Mouse (Mus musculus): ENCODE measurements around the gene Opa1. TPM values are rescaled to one million over a fixed set of nuclear protein-coding genes. Genes with fewer than 3 reads are reported as not detected.
A peak's percentile ranks its signal among the peaks of the same experiment; 100 is the strongest.

The Opa1 gene
- total RNA-seq, 1 experiment, result 55.3 TPM

DNA sequence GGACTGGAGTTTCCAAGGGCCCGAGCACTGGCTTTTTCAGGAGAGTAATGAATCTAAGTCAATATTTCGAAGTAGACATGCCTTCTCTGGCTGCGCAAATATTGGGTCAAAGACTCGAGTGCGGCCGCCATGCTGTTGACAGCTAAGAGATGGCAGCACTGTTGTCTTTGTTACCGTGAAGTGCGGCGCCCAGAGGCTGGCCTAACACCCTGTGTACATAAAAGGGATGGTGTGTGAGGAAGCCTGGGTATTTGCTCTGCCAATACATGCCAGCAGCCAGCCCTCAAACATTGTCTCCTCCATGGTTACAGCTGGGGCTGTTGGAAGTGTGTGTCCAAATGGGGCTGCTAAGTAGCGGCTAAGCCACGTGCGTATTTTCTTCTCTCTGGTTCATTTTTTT is 89.3 kb downstream of the Opa1 start:
- H3K4me1 ChIP-seq (ENCODE audit: control insufficient read depth in 2 of 2, insufficient read depth in 2 of 2, low read length in 2 of 2, poor library complexity in 1 of 2), result peaks cover 4 to 28% of the 10 kb centered on the region in 2 experiments
- no peaks in the 10 kb centered on the region for H3K36me3 ChIP-seq (ENCODE audit: control insufficient read depth, insufficient read depth, low read length, poor library complexity, severe bottlenecking)
- H3K27ac ChIP-seq (ENCODE audit: insufficient read depth, low read depth, low read length, poor library complexity, severe bottlenecking), result no peak overlapping the region
- DNase-seq (ENCODE audit: low read depth, low spot score), result no peak
- H3K9me3 ChIP-seq (ENCODE audit: control insufficient read depth, insufficient read depth, low read depth, low read length), result no peaks in the 10 kb centered on the region
- H3K4me3 ChIP-seq (ENCODE audit: insufficient read depth in 1 of 2, low read depth in 1 of 2, low read length in 2 of 2, poor library complexity in 1 of 2, severe bottlenecking in 1 of 2), result no peak overlapping the region
- no peak overlapping the region for H3K9ac ChIP-seq (ENCODE audit: insufficient read depth, low read depth, low read length, poor library complexity, severe bottlenecking)
- in situ Hi-C loops (cut with MboI; ENCODE audit: low sequenced_read_pairs in 2 of 2, unreplicated experiment in 2 of 2), result no loop called here
- TF ChIP-seq MAFK (IDR thresholded peaks at IDR 0.05; ENCODE audit: insufficient read depth, low read depth, low read length) (no peak), ZC3H11A (IDR thresholded peaks at IDR 0.05; ENCODE audit: borderline replicate concordance, low read depth, low read length) (no peak), ZNF384 (IDR thresholded peaks at IDR 0.05; ENCODE audit: low read depth, low read length) (no peak), HCFC1 (IDR thresholded peaks at IDR 0.05; ENCODE audit: borderline replicate concordance, insufficient read depth, low read length) (no peak), CHD2 (IDR thresholded peaks at IDR 0.05; ENCODE audit: low read depth, low read length) (no peak)

GRCm38 (mm10) chr16:29670806-29671205 is 91.7 kb downstream of the Opa1 start:
- no peak for TF ChIP-seq ZC3H11A (IDR thresholded peaks at IDR 0.05; ENCODE audit: borderline replicate concordance, low read depth, low read length)
- no peak for TF ChIP-seq MAFK (IDR thresholded peaks at IDR 0.05; ENCODE audit: insufficient read depth, low read depth, low read length)
- TF ChIP-seq HCFC1 (IDR thresholded peaks at IDR 0.05; ENCODE audit: borderline replicate concordance, insufficient read depth, low read length), result no peak
- TF ChIP-seq ZNF384 (IDR thresholded peaks at IDR 0.05; ENCODE audit: low read depth, low read length), result no peak
- TF ChIP-seq CHD2 (IDR thresholded peaks at IDR 0.05; ENCODE audit: low read depth, low read length), result no peak
- no peak for DNase-seq (ENCODE audit: low read depth, low spot score)
- in situ Hi-C loops (cut with MboI; ENCODE audit: low sequenced_read_pairs in 2 of 2, unreplicated experiment in 2 of 2), result no loop called here
- Histone ChIP-seq H3K4me1 (ENCODE audit: control insufficient read depth in 2 of 2, insufficient read depth in 2 of 2, low read length in 2 of 2, poor library complexity in 1 of 2) (peaks cover 3 to 21% of the 10 kb centered on the region in 2 experiments; a peak in 3 of 4 replicates), H3K27ac (ENCODE audit: insufficient read depth, low read depth, low read length, poor library complexity, severe bottlenecking) (no peak overlapping the region), H3K9ac (ENCODE audit: insufficient read depth, low read depth, low read length, poor library complexity, severe bottlenecking) (no peak overlapping the region), H3K4me3 (ENCODE audit: insufficient read depth in 1 of 2, low read depth in 1 of 2, low read length in 2 of 2, poor library complexity in 1 of 2, severe bottlenecking in 1 of 2) (no peak overlapping the region), H3K36me3 (ENCODE audit: control insufficient read depth, insufficient read depth, low read length, poor library complexity, severe bottlenecking) (no peaks in the 10 kb centered on the region), H3K9me3 (ENCODE audit: control insufficient read depth, insufficient read depth, low read depth, low read length) (no peaks in the 10 kb centered on the region)

DNA sequence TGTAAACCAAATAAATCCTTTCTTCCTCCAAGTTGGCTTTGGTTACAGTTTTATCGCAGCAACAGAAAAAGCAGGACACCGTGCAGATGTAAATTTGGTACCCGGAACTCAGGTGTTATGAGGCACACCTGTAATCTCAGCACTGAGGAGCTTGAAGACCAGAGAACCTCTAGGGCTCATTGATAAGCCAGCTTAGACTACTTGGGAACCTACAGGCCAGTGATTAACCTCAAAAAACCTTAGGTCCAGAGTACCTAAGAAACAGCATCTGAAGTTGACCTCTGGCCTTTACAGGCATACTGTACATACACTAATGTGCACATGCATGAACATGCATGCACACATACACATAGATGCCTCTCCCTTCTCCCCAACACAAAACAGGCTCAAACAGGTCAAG is 94.1 kb downstream of the Opa1 start:
- Histone ChIP-seq H3K9me3 (ENCODE audit: control insufficient read depth, insufficient read depth, low read depth, low read length) (no peaks in the 10 kb centered on the region), H3K36me3 (ENCODE audit: control insufficient read depth, insufficient read depth, low read length, poor library complexity, severe bottlenecking) (no peaks in the 10 kb centered on the region), H3K4me3 (ENCODE audit: insufficient read depth in 1 of 2, low read depth in 1 of 2, low read length in 2 of 2, poor library complexity in 1 of 2, severe bottlenecking in 1 of 2) (no peak overlapping the region), H3K27ac (ENCODE audit: insufficient read depth, low read depth, low read length, poor library complexity, severe bottlenecking) (no peak overlapping the region), H3K4me1 (ENCODE audit: control insufficient read depth in 2 of 2, insufficient read depth in 2 of 2, low read length in 2 of 2, poor library complexity in 1 of 2) (peaks cover 0 to 2% of the 10 kb centered on the region in 2 experiments; a peak in 1 of 4 replicates), H3K9ac (ENCODE audit: insufficient read depth, low read depth, low read length, poor library complexity, severe bottlenecking) (no peak overlapping the region)
- in situ Hi-C loops (cut with MboI; ENCODE audit: low sequenced_read_pairs in 2 of 2, unreplicated experiment in 2 of 2), result no loop called here
- TF ChIP-seq HCFC1 (IDR thresholded peaks at IDR 0.05; ENCODE audit: borderline replicate concordance, insufficient read depth, low read length) (no peak), ZNF384 (IDR thresholded peaks at IDR 0.05; ENCODE audit: low read depth, low read length) (no peak), ZC3H11A (IDR thresholded peaks at IDR 0.05; ENCODE audit: borderline replicate concordance, low read depth, low read length) (no peak)
- DNase-seq (ENCODE audit: low read depth, low spot score), result no peak

- Histone ChIP-seq H3K4me1 (ENCODE audit: control insufficient read depth in 2 of 2, insufficient read depth in 2 of 2, low read length in 2 of 2, poor library complexity in 1 of 2) (peaks cover 13 to 21% of the 10 kb centered on the region in 2 experiments), H3K4me3 (ENCODE audit: insufficient read depth in 1 of 2, low read depth in 1 of 2, low read length in 2 of 2, poor library complexity in 1 of 2, severe bottlenecking in 1 of 2) (no peak overlapping the region), H3K9ac (ENCODE audit: insufficient read depth, low read depth, low read length, poor library complexity, severe bottlenecking) (no peak overlapping the region), H3K9me3 (ENCODE audit: control insufficient read depth, insufficient read depth, low read depth, low read length) (no peaks in the 10 kb centered on the region), H3K27ac (ENCODE audit: insufficient read depth, low read depth, low read length, poor library complexity, severe bottlenecking) (0 out of 2 replicates have a peak overlapping the region, but pooled peaks have one; percentile 24), H3K36me3 (ENCODE audit: control insufficient read depth, insufficient read depth, low read length, poor library complexity, severe bottlenecking) (no peaks in the 10 kb centered on the region)
- TF ChIP-seq CHD2 (IDR thresholded peaks at IDR 0.05; ENCODE audit: low read depth, low read length) (no peak), HCFC1 (IDR thresholded peaks at IDR 0.05; ENCODE audit: borderline replicate concordance, insufficient read depth, low read length) (no peak), ZNF384 (IDR thresholded peaks at IDR 0.05; ENCODE audit: low read depth, low read length) (no peak), ZC3H11A (IDR thresholded peaks at IDR 0.05; ENCODE audit: borderline replicate concordance, low read depth, low read length) (no peak), MAFK (IDR thresholded peaks at IDR 0.05; ENCODE audit: insufficient read depth, low read depth, low read length) (no peak)
- no peak for DNase-seq (ENCODE audit: low read depth, low spot score)
- in situ Hi-C loops (cut with MboI; ENCODE audit: low sequenced_read_pairs in 2 of 2, unreplicated experiment in 2 of 2), result no loop called here
Measured at GRCm38 (mm10) chr16:29679607-29680006, 100.5 kb downstream of the Opa1 start.
